ENCODE assay signal across 9 mouse cellular contexts in the genomic region with DNA sequence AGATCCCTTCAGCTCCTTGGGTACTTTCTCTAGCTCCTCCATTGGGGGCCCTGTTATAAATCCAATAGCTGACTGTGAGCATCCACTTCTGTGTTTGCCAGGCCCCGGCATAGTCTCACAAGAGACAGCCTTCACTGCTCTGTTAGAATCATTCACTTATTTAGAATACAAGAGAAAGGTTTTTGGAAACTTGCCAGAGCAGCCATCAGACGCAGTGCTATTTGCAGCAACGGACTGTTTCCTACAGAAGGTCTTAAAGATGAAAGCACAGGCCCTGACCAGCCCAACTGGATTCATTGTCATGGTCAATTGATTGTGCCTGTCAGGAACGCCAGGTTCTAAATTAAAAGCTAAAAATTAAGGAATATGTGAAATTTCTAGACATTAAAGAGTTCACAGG.
DNase-seq lines count a peak whose midpoint lies in the region; ATAC-seq and TF ChIP-seq lines count a peak whose summit lies in the region.
"Had no signal": no experiment of that assay in that cellular context is flagged by ENCODE, and none has a peak within 500 bp of the region (broad histone marks: within the 10 kb centered on the region; RNA-seq: fewer than 3 reads in every experiment).

No protein-coding gene starts in this region.

- DNase-seq in adrenal gland, postnatal 14 days = peak; percentile 30
- DNase-seq in adrenal gland, adult (ENCODE audit: inconsistent age in 2 of 2, low spot score in 1 of 2) = no peak
- no peak for DNase-seq in layer of hippocampus, adult 2 months (ENCODE audit: low spot score in 2 of 2)
- no peak for DNase-seq in layer of hippocampus, postnatal 14 days (ENCODE audit: low spot score in 2 of 2)
- peak; percentile 39 for DNase-seq in forebrain, postnatal 0 days
- no peak for DNase-seq in adipocyte (ENCODE audit: low spot score)
- DNase-seq in right cerebral cortex, postnatal 14 days = no peak
- DNase-seq: cerebellum, postnatal 36 days had no signal

- H3K4me3 ChIP-seq in layer of hippocampus, adult 2 months = no peak overlapping the region
- no peak overlapping the region for H3K4me3 ChIP-seq in forebrain, postnatal 0 days (ENCODE audit: low read depth, low read length)
- no peak overlapping the region for H3K4me3 ChIP-seq in midbrain, embryonic 16.5 days (ENCODE audit: low read depth, low read length)

- no peak overlapping the region for H3K4me2 ChIP-seq in forebrain, postnatal 0 days (ENCODE audit: low read depth)
- H3K4me2 ChIP-seq in midbrain, embryonic 16.5 days (ENCODE audit: low read length) = no peak overlapping the region

- TF ChIP-seq CTCF in layer of hippocampus, adult 2 months (conservative IDR thresholded peaks at IDR 0.05) = no peak
- no peak for TF ChIP-seq CTCF in forebrain, postnatal 0 days (IDR thresholded peaks at IDR 0.05; ENCODE audit: low read depth)

- no peak for ATAC-seq in forebrain, postnatal 0 days
- ATAC-seq in midbrain, embryonic 16.5 days = no peak

- no peaks in the 10 kb centered on the region for H3K27me3 ChIP-seq in forebrain, postnatal 0 days (ENCODE audit: insufficient read depth, low read length)
- H3K27me3 ChIP-seq in midbrain, embryonic 16.5 days (ENCODE audit: control insufficient read depth, insufficient read depth, low read depth, low read length) = no peaks in the 10 kb centered on the region

- peak overlapping the region; percentile 84 for H3K27ac ChIP-seq in layer of hippocampus, adult 2 months
- no peak overlapping the region for H3K27ac ChIP-seq in forebrain, postnatal 0 days (ENCODE audit: low read depth, low read length)
- peak overlapping the region; percentile 63 for H3K27ac ChIP-seq in midbrain, embryonic 16.5 days (ENCODE audit: low read length)

- WGBS in forebrain, postnatal 0 days = 16% methylated on average over 4 of the region's 4 CpGs
- 28% methylated on average over 4 of the region's 4 CpGs for WGBS in midbrain, embryonic 16.5 days

- peaks cover 7% of the 10 kb centered on the region; the same call in 1 of the 2 replicates for H3K4me1 ChIP-seq in forebrain, postnatal 0 days (ENCODE audit: insufficient read depth)
- H3K4me1 ChIP-seq in midbrain, embryonic 16.5 days (ENCODE audit: control insufficient read depth, insufficient read depth, low read length) = peaks cover 36% of the 10 kb centered on the region

- no peaks in the 10 kb centered on the region for H3K9me3 ChIP-seq in forebrain, postnatal 0 days (ENCODE audit: low read length)
- H3K9me3 ChIP-seq in midbrain, embryonic 16.5 days (replicated peaks; ENCODE audit: control insufficient read depth, low read length, poor library complexity, severe bottlenecking) = no peaks in the 10 kb centered on the region

- 0 out of 2 replicates have a peak, but pooled peaks cover 3% of the 10 kb centered on the region for H3K36me3 ChIP-seq in forebrain, postnatal 0 days (ENCODE audit: insufficient read depth)
- H3K36me3 ChIP-seq in midbrain, embryonic 16.5 days (ENCODE audit: control insufficient read depth, insufficient read depth, low read length) = no peaks in the 10 kb centered on the region

- no peak overlapping the region for H3K9ac ChIP-seq in forebrain, postnatal 0 days
- H3K9ac ChIP-seq in midbrain, embryonic 16.5 days (ENCODE audit: low read depth, low read length) = no peak overlapping the region

Comparison
In these comparisons a context has a peak if more than half of its experiments do, and no peak if none do; other contexts are left out.
1. DNase-seq: peak in adrenal gland, postnatal 14 days (single experiment) and forebrain, postnatal 0 days (single experiment); none in adrenal gland, adult (0 of 2), layer of hippocampus, adult 2 months (0 of 2), layer of hippocampus, postnatal 14 days (0 of 2), adipocyte (single experiment) and right cerebral cortex, postnatal 14 days (single experiment).